Mouse (Mus musculus): ENCODE results near the gene Trim28. TPM values are rescaled to one million over a fixed set of nuclear protein-coding genes. Genes with fewer than 3 reads are reported as not detected.
A peak's percentile ranks its signal among the peaks of the same experiment; 100 is the strongest.

The Trim28 gene
- polyA plus RNA-seq, 1 experiment: 266 TPM

GRCm38 (mm10) chr7:13014275-13014839 is 15.4 kb downstream of the Trim28 start:
- H3K4me1 ChIP-seq (ENCODE audit: control insufficient read depth, insufficient read depth, low read length): no peaks in the 10 kb centered on the region; the same call in 1 of the 2 replicates
- TF ChIP-seq CTCF (IDR thresholded peaks at IDR 0.05; ENCODE audit: borderline replicate concordance, insufficient read depth, low read depth, low read length) (no peak), POLR2A (IDR thresholded peaks at IDR 0.05; ENCODE audit: borderline replicate concordance, insufficient read depth, low read length) (no peak)
- WGBS: 48% methylated on average over 6 of the region's 6 CpGs

GRCm38 (mm10) chr7:13015217-13015616 is 16.3 kb downstream of the Trim28 start:
- no peaks in the 10 kb centered on the region for H3K27me3 ChIP-seq (ENCODE audit: control insufficient read depth, insufficient read depth, low read length)

More at GRCm38 (mm10) chr7:13014275-13014839, 15.4 kb downstream of the Trim28 start:
- H3K4me3 ChIP-seq (replicated peaks; ENCODE audit: insufficient read depth, low read depth, low read length): no peak overlapping the region
- no peak for DNase-seq
- no peak overlapping the region for H3K27ac ChIP-seq (ENCODE audit: insufficient read depth, low read length)
- H3K27me3 ChIP-seq (ENCODE audit: control insufficient read depth, insufficient read depth, low read length): no peaks in the 10 kb centered on the region

DNA sequence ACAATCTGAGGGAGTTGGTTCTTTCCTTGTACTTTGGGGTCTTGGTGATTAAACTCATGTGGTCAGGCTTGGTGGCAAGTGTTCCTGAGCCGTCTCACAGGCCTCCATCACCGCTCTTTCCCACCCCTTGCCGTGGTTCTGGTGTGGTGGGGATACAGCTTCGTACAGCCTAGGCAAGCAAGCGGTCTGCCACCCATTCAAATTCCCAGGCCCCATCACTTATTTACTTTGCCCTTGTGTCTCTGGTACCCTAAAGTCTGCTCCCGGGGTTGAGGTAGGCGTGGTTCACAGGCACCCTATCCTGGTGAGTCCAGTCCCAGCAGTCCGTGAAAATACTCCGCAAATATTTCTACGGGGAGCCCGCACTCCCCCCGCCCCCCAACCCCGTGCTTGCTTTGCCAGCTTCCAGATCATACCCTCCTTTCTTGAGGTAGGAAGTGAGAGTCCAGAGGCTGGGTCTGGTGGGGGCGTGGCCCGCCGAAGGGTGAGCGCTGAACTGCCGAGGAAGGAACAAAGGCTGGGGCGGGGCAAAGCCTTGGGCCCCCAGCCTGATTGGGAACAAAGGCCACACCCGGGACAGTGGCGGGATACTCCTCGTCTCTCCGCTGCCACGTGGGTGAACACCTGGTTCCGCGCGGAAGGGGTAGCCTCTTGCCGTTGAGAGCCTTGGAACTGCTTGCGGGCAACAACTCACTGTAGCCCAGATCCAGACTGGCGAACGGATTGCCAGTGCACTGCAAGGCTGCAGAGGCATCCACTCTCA is 24.0 kb downstream of the Trim28 start:
- WGBS: 3% methylated on average over 31 of the region's 31 CpGs
- Histone ChIP-seq H3K4me1 (ENCODE audit: control insufficient read depth, insufficient read depth, low read length) (0 out of 2 replicates have a peak, but pooled peaks cover 3% of the 10 kb centered on the region), H3K4me3 (replicated peaks; ENCODE audit: insufficient read depth, low read depth, low read length) (peak overlapping the region; percentile 95), H3K27ac (ENCODE audit: insufficient read depth, low read length) (no peak overlapping the region), H3K27me3 (ENCODE audit: control insufficient read depth, insufficient read depth, low read length) (no peaks in the 10 kb centered on the region)
- DNase-seq: peak; percentile 49 to 52
- TF ChIP-seq POLR2A (IDR thresholded peaks at IDR 0.05; ENCODE audit: borderline replicate concordance, insufficient read depth, low read length) (no peak), CTCF (IDR thresholded peaks at IDR 0.05; ENCODE audit: borderline replicate concordance, insufficient read depth, low read depth, low read length) (no peak)

More at GRCm38 (mm10) chr7:13015217-13015616, 16.3 kb downstream of the Trim28 start:
- 73% methylated on average over 1 of the region's 1 CpGs for WGBS
- DNase-seq: no peak
- Histone ChIP-seq H3K4me1 (ENCODE audit: control insufficient read depth, insufficient read depth, low read length) (no peaks in the 10 kb centered on the region; the same call in 1 of the 2 replicates), H3K27ac (ENCODE audit: insufficient read depth, low read length) (no peak overlapping the region), H3K4me3 (replicated peaks; ENCODE audit: insufficient read depth, low read depth, low read length) (no peak overlapping the region)
- no peak for TF ChIP-seq POLR2A (IDR thresholded peaks at IDR 0.05; ENCODE audit: borderline replicate concordance, insufficient read depth, low read length)
- TF ChIP-seq CTCF (IDR thresholded peaks at IDR 0.05; ENCODE audit: borderline replicate concordance, insufficient read depth, low read depth, low read length): no peak

DNA sequence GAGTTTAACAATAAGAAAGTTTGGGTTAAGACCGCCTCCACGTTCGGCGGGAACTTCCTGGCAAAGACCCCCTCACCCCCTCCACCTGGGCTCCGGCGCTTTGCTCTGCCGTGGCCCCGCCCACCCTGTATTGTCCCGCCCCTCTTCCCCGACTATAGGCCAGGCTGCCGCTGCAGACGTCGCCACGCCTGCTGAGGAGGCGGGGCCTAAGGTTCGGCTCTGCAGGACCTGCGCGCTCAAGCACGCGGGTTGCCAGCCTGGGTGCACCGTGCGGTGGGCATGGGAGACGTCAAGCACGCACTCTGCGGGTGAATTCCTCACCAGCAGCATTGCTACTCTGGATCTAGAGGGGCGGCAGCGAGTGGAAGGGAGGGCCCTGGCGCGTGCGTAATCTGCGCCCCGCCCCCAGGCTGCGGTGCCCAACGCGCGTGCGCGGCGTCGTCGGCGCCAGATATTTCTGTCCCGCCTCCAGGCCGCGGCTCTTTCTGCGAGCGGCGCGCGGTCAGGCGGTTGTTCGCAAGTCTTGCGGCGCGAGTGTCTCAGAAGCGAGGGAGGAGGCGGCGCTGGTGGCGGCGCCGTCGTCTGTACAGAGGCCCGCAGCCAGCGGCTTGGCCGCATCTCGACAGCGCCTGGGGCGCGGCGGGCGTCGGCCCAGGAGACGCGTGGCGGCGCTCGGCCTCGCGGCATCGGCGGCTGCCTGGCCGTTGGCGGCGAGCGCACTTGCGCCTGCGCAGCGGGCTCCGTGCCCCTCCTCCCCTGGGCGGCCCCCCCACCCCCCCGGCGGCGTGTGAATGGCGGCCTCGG is 25.2 kb downstream of the Trim28 start:
- under 1% methylated on average over 94 of the region's 95 CpGs for WGBS

DNA sequence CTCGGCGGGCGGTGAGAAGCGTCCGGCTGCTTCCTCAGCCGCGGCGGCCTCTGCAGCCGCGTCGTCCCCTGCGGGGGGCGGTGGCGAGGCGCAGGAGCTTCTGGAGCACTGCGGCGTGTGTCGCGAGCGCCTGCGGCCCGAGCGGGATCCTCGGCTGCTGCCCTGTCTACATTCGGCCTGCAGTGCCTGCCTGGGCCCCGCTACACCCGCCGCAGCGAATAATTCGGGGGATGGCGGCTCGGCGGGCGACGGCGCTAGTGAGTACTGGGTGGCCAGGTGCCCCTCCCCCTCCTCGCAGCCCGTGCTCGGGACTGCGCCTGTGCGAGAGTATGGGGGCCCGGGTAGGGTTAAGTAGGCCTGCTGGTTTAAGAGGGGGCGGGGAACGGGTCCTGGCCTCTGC is 25.9 kb downstream of the Trim28 start:
- TF ChIP-seq POLR2A (IDR thresholded peaks at IDR 0.05; ENCODE audit: borderline replicate concordance, insufficient read depth, low read length): no peak
- TF ChIP-seq CTCF (IDR thresholded peaks at IDR 0.05; ENCODE audit: borderline replicate concordance, insufficient read depth, low read depth, low read length): no peak
- under 1% methylated on average over 44 of the region's 44 CpGs for WGBS
- Histone ChIP-seq H3K27me3 (ENCODE audit: control insufficient read depth, insufficient read depth, low read length) (no peaks in the 10 kb centered on the region), H3K4me3 (replicated peaks; ENCODE audit: insufficient read depth, low read depth, low read length) (peak overlapping the region; percentile 95), H3K4me1 (ENCODE audit: control insufficient read depth, insufficient read depth, low read length) (0 out of 2 replicates have a peak, but pooled peaks cover 3% of the 10 kb centered on the region), H3K27ac (ENCODE audit: insufficient read depth, low read length) (peak overlapping the region; percentile 82)
- peak; percentile 82 to 83 for DNase-seq

More for the DNA sequence above, 25.2 kb downstream of the Trim28 start:
- TF ChIP-seq POLR2A (IDR thresholded peaks at IDR 0.05; ENCODE audit: borderline replicate concordance, insufficient read depth, low read length): peak; percentile 93
- TF ChIP-seq CTCF (IDR thresholded peaks at IDR 0.05; ENCODE audit: borderline replicate concordance, insufficient read depth, low read depth, low read length): no peak
- Histone ChIP-seq H3K27me3 (ENCODE audit: control insufficient read depth, insufficient read depth, low read length) (no peaks in the 10 kb centered on the region), H3K27ac (ENCODE audit: insufficient read depth, low read length) (peak overlapping the region; percentile 94), H3K4me1 (ENCODE audit: control insufficient read depth, insufficient read depth, low read length) (0 out of 2 replicates have a peak, but pooled peaks cover 3% of the 10 kb centered on the region), H3K4me3 (replicated peaks; ENCODE audit: insufficient read depth, low read depth, low read length) (peak overlapping the region; percentile 95)
- DNase-seq: peak; percentile 92 to 99

DNA sequence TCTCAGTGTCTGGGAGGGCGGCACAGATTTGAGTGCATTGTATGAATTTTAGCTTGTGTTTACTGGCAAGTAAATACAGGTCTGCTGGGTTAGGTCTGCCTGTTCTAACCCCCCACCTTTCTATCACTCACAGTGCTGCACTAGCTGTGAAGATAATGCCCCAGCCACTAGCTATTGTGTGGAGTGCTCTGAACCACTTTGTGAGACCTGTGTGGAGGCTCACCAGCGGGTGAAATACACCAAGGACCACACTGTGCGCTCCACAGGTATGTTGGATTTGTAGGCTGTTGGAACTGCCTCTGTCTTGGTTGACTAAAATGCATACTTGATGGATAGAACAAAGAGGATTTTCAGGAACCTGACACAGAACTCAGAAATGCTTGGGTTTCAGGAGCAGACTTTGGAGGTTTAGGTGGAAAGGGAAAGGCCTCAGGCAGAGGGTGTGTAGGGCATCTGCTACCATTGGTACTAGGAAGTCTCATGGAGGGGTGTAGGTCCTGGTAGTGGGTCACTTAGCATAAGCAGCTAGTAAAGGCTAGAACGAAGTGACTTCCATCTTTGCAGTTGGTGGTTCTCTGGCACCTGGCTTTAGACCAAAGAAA is 26.7 kb downstream of the Trim28 start:
- peak overlapping the region; percentile 82; the same call in 1 of the 2 replicates for H3K27ac ChIP-seq (ENCODE audit: insufficient read depth, low read length)
- H3K27me3 ChIP-seq (ENCODE audit: control insufficient read depth, insufficient read depth, low read length): no peaks in the 10 kb centered on the region
- 14% methylated on average over 4 of the region's 4 CpGs for WGBS
- H3K4me3 ChIP-seq (replicated peaks; ENCODE audit: insufficient read depth, low read depth, low read length): peak overlapping the region; percentile 95
- no peak for TF ChIP-seq POLR2A (IDR thresholded peaks at IDR 0.05; ENCODE audit: borderline replicate concordance, insufficient read depth, low read length)
- no peak for TF ChIP-seq CTCF (IDR thresholded peaks at IDR 0.05; ENCODE audit: borderline replicate concordance, insufficient read depth, low read depth, low read length)
- peak in 1 of 2 experiments; percentile 18 for DNase-seq
- 0 out of 2 replicates have a peak, but pooled peaks cover 3% of the 10 kb centered on the region for H3K4me1 ChIP-seq (ENCODE audit: control insufficient read depth, insufficient read depth, low read length)

DNA sequence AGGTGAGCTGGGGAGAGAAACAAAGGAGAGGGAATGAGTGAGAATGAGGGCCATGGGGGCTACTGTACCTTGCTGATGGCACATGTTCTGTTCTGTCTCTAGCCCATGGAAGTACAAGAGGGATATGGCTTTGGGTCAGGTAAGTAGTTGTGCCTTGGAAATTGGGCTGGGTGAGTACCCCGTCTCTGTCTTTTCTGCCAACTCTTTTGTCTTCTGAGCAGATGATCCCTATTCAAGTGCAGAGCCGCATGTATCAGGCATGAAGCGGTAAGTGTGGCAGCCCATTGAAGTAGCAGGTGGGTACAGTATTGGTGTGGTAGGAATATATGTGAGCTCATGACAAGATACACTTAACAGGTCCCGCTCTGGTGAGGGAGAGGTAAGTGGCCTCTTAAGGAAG is 30.1 kb downstream of the Trim28 start:
- Histone ChIP-seq H3K4me1 (ENCODE audit: control insufficient read depth, insufficient read depth, low read length) (peaks cover 3% of the 10 kb centered on the region), H3K4me3 (replicated peaks; ENCODE audit: insufficient read depth, low read depth, low read length) (no peak overlapping the region), H3K27me3 (ENCODE audit: control insufficient read depth, insufficient read depth, low read length) (no peaks in the 10 kb centered on the region), H3K27ac (ENCODE audit: insufficient read depth, low read length) (no peak overlapping the region)
- TF ChIP-seq POLR2A (IDR thresholded peaks at IDR 0.05; ENCODE audit: borderline replicate concordance, insufficient read depth, low read length) (no peak), CTCF (IDR thresholded peaks at IDR 0.05; ENCODE audit: borderline replicate concordance, insufficient read depth, low read depth, low read length) (no peak)
- WGBS: 88% methylated on average over 4 of the region's 4 CpGs
- DNase-seq: no peak
